Mouse (Mus musculus) forebrain, embryonic 16.5 days (tissue): ENCODE measurements at regions not wholly inside any gene's neighbourhood (a gene's known extent, or its start where the extent isn't known, plus 50 kb on each side); places are given as distances from the start of the nearest gene placed in this dataset.

Source experiments
- ATAC-seq: fragments of 200-750 bp; cut with Nextera tagmentation; 2 replicates; pipeline ENCODE4 v1.8.0; 2017; ENCODE audit warnings: mild to moderate bottlenecking, moderate library complexity
- H3K27ac ChIP-seq: fragments of 300-500 bp; sonication (generic); 2 replicates; pipeline ENCODE4 v1.5.1; 2014; ENCODE audit warnings: low read length, control low read depth
- H3K27me3 ChIP-seq: fragments of 300-500 bp; sonication (generic); replicated peaks from 2 replicates; pipeline ENCODE4 v1.6.1; 2014; ENCODE audit warnings: low read length; ENCODE audit not compliant: control insufficient read depth, insufficient read depth
- H3K36me3 ChIP-seq: fragments of 300-500 bp; sonication (generic); 2 replicates; pipeline ENCODE4 v1.6.1; 2014; ENCODE audit not compliant: control insufficient read depth, insufficient read depth
- H3K4me1 ChIP-seq: fragments of 300-500 bp; sonication (generic); replicated peaks from 2 replicates; pipeline ENCODE4 v1.6.1; 2014; ENCODE audit warnings: low read length; ENCODE audit not compliant: control insufficient read depth, insufficient read depth
- H3K4me2 ChIP-seq: fragments of 300-500 bp; sonication (generic); 2 replicates; pipeline ENCODE4 v1.6.1; 2014; ENCODE audit warnings: mild to moderate bottlenecking, low read length, control low read depth
- H3K4me3 ChIP-seq: fragments of 300-500 bp; sonication (generic); replicated peaks from 2 replicates; pipeline ENCODE4 v1.5.1; 2014; ENCODE audit warnings: mild to moderate bottlenecking, low read length, control low read depth
- H3K9ac ChIP-seq: fragments of 300-500 bp; sonication (generic); replicated peaks from 2 replicates; pipeline ENCODE4 v1.6.1; 2014; ENCODE audit warnings: low read depth, low read length, control low read depth
- H3K9me3 ChIP-seq: fragments of 300-500 bp; sonication (generic); 2 replicates; pipeline ENCODE4 v1.6.1; 2016; ENCODE audit warnings: low read length; ENCODE audit not compliant: control insufficient read depth
- WGBS: fragments of 180-500 bp; shearing (Covaris S2); extraction: QIAGEN DNeasy Blood & Tissue Kit; methylation state at CpG from one replicate; pipeline ENCODE4 v1.1.7; 2014; 5-methylcytosine and 5-hydroxymethylcytosine counted together

DNA sequence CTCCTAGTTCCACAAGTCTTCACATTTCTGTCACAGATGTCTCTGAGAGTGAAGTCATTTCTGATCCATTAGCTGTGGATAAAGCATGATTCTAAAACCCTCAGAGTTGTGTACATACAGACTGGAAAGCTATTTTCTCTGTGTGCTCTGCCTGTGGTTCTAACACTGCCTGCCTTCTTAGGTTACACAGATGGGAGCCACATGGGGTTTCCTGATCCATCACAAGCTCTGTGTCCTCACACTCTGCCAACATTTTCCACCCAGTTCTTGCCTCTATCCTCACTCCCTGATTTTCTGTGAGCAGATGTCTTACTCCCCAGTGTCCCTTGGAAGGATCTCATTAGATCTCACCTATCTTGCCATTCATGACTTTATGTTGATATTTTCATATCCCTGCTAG, 1002.6 kb upstream of the 1700015G11Rik start:
- H3K9ac ChIP-seq, result no peak overlapping the region
- H3K27ac ChIP-seq, result no peak overlapping the region
- H3K4me1 ChIP-seq, result no peaks in the 10 kb centered on the region; the same call in none of the 2 replicates
- no peak overlapping the region for H3K4me3 ChIP-seq
- H3K9me3 ChIP-seq, result no peaks in the 10 kb centered on the region
- H3K27me3 ChIP-seq, result no peaks in the 10 kb centered on the region
- no peaks in the 10 kb centered on the region for H3K36me3 ChIP-seq
- peak; percentile 77 for ATAC-seq
- no peak overlapping the region for H3K4me2 ChIP-seq

- H3K27me3 ChIP-seq, result no peaks in the 10 kb centered on the region
- peak; percentile 95 for ATAC-seq
- H3K36me3 ChIP-seq, result no peaks in the 10 kb centered on the region
- no peak overlapping the region for H3K4me3 ChIP-seq
- no peaks in the 10 kb centered on the region for H3K9me3 ChIP-seq
- H3K4me1 ChIP-seq, result no peaks in the 10 kb centered on the region; the same call in none of the 2 replicates
- no peak overlapping the region for H3K4me2 ChIP-seq
- 69% methylated on average over 1 of the region's 1 CpGs for WGBS
- H3K9ac ChIP-seq, result no peak overlapping the region
- H3K27ac ChIP-seq, result no peak overlapping the region
These were observed 1002.1 kb upstream of the 1700015G11Rik start for GRCm38 (mm10) chr7:53017579-53017978.
